Mouse (Mus musculus) heart, postnatal 10 days (tissue): ENCODE measurements around the gene Cacul1. TPM values are rescaled to one million over a fixed set of nuclear protein-coding genes. Genes with fewer than 3 reads are reported as not detected.
"Not testable (repeated sequence)": the region's sequence is repeated elsewhere in the genome, so short reads cannot be mapped to it uniquely, and the experiment has no call there.

Experiments
- DNase-seq, 2 experiments: peaks; one replicate each; pipeline ENCODE4 v3.0.0; 2021
- intact Hi-C: fragments of 180-260 bp; cut with DNase I; formaldehyde crosslinking; loops from one replicate; pipeline ENCODE4 v1.15.1; 2025
- total RNA-seq, 2 experiments: library from RNA; stranded (reverse); gene quantifications; 2 replicates each; pipeline ENCODE4 v1.2.3; 2021

Gene Cacul1
- 10 to 100 TPM; 28.5 to 29.4 TPM for total RNA-seq

- DNase-seq: peak; percentile 97
- intact Hi-C loops: no loop called here
Observed at GRCm38 (mm10) chr19:60580582-60581339, at the start of gene Cacul1. Gene Cacul1, minus strand, starts transcription at chr19:60581025.

- DNase-seq: no peak
- intact Hi-C loops: no loop called here
Observed at GRCm38 (mm10) chr19:60619420-60619819, 38.6 kb upstream of the Cacul1 start.

DNA sequence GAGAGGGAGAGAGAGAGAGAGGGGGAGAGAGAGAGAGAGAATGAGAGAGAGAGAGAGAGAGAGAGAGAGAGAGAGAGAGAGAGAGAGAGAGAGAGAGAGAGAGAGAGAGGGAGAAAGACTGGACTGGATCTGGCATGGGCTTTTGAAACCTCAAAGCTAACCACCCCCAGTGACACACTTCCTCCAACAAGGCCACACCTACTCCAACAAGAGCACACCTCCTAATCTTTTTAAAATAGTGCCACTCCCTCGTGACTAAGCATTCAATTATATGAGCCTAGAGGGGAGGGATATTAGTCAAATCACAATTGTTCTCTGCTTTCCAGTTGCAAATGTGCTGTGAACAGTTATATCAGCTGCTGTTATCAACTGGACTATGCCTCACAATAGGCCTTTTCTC lies 36.2 kb upstream of the Cacul1 start:
- no peak for DNase-seq
- intact Hi-C loops: no loop called here

GRCm38 (mm10) chr19:60615470-60616200 lies 34.8 kb upstream of the Cacul1 start:
- intact Hi-C loops: no loop called here
- peak; percentile 69 to 72 for DNase-seq

DNA sequence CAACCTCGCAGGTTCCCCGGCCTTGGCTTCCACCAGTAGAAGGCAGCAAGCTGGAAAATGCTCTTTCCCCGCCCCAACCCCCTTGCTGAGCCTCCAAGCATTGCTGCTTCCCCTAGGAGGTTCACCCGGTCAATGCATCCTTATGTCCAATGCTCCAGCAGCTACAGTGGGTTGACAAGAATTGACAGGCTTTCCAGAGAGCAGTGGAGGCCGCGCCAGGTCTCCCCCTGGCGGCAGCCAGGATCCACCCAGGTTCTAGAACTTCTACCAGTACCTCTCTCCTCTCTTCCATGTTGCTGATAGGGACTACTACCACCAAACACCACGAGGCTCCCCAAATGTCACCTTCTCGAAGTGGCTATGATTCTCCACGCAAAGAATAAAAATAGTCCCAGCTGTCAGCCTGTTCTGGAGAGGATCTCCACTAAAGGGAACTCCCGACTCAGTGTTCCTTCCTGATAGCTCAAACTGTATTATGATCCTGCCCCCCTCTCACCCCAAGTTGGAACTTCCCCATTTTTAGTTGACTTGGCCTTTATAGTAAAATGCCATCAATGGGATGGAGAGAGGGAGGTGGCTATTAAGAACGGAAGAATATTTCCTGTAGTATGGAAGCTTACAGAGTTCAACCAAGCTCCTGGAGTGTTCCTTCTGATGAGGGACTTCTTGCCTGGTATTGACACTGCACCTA lies 30.8 kb upstream of the Cacul1 start:
- intact Hi-C loops: loop anchor here (2.0 kb wide), 1 partner anchor 175 kb away; no protein-coding TSS in a partner anchor
- DNase-seq: peak; percentile 8 to 16

DNA sequence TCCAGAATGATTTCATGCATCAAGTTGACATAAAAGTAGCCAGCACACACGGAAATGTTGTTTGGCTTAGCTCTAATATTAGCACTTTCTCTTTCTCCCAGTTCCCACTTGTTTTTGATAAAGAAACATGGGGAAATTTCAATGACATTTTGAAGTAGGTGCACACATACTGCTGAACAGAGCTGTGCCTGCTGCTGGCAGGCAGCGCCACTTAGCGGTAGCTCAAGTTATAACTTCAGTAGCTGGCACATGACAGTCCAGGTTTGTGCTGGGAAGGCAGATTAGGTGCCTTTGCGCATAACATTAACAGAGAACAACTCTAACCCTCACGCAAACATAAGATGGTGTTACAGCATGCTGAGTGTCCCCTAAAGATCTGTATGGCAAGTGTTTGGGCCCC lies 27.9 kb upstream of the Cacul1 start:
- intact Hi-C loops: loop anchor here (1.0 kb wide), 1 partner anchor 142 kb away; no protein-coding TSS in a partner anchor
- DNase-seq: peak; percentile 48 to 56

- intact Hi-C loops: no loop called here
- no peak for DNase-seq
Observed at GRCm38 (mm10) chr19:60603586-60603985, 22.8 kb upstream of the Cacul1 start.

DNA sequence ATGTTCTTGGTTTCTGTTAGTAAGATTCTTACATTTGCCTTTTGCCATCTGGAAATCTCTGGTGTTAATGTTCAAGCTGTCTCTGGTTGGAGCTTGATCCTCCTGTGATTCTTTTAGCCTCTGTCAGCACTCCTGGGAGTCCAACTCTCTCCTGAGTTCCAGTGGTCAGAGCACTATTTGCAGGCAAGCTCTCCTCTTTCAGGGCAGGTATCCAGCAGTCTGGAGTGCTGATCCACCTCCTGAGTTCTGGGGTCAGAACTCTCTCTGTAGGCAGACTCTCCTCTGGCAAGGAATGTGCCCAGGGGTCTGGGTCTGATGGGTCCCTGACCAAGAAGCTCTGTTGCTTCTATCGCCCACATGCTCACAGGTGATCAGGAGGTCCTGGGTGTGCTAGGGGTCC lies 21.2 kb upstream of the Cacul1 start:
- intact Hi-C loops, DNase-seq: not testable (repeated sequence)

DNA sequence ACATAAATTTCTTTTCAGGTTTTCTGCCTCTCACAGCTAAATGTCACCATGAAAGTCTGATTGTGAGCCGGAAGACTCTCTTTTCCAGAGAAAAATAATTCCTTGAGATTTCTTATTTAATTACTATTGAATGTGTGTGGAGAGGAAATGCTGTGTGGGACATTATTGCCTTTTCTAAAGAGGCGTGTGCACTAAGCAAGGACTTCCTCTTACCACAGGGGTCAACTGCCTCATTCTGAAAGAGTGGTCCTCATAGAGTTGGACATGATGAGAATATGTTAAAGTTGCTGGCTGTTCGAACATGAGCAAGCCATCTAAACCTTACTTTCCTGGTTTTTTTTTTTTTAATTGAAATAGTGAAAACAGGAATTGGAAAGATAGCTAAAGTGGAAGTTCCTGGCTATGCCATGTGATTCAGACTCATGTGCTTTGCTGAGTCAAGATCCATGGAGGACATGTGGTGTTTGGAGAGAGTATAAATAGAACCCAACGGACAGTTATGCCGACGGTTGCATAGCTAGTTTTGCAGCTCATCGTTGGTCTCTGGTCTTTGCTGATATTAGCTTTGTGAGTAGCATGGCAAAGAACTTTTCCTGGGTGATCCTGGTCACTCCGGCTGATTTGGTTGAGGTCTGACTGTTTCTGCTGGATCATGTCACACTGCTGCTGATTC lies 17.3 kb upstream of the Cacul1 start:
- no peak for DNase-seq
- intact Hi-C loops: no loop called here

DNA sequence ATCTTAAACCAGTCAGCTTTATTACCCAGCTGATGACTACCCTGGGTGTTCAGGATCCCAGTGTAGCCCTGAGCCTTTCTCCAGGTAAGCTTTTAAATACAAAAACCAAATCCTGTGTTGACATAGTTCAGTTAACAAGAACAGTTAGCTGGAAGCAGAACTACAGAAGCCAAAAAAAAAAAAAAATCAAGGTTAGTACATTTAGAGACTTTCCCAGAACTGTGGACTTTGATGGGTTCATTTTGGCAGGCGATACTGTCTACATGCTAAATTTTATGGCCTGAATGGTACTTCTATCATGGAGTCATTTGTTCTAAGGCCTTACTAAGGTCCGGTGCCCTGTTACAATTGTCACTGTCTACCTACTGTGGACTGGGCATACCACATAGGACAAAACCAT lies 8.8 kb upstream of the Cacul1 start:
- intact Hi-C loops: no loop called here
- no peak for DNase-seq

GRCm38 (mm10) chr19:60586652-60587051 lies 5.8 kb upstream of the Cacul1 start:
- intact Hi-C loops: no loop called here
- no peak for DNase-seq

DNA sequence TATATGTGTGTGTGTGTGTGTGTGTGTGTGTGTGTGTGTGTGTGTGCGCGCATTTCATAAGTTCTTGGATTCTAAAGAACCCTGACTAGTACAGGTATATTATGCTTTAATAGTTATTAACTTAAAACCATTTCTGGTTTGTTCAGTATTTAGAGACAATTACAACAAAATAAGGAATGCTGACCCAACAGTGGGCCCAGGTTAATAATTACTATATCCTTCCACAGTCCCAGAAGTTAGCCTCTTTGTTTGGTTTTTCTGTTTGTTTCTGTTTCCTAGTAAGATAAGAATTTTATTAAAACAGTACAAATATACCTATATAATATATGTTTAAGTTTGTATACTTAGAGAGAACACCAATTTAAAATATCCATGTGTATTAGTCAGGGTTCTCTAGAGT lies 2.4 kb upstream of the Cacul1 start:
- intact Hi-C loops: no loop called here

GRCm38 (mm10) chr19:60581377-60582290 lies 809 bp upstream of the Cacul1 start:
- DNase-seq: no peak

More for the DNA sequence above, 2.4 kb upstream of the Cacul1 start:
- no peak for DNase-seq

DNA sequence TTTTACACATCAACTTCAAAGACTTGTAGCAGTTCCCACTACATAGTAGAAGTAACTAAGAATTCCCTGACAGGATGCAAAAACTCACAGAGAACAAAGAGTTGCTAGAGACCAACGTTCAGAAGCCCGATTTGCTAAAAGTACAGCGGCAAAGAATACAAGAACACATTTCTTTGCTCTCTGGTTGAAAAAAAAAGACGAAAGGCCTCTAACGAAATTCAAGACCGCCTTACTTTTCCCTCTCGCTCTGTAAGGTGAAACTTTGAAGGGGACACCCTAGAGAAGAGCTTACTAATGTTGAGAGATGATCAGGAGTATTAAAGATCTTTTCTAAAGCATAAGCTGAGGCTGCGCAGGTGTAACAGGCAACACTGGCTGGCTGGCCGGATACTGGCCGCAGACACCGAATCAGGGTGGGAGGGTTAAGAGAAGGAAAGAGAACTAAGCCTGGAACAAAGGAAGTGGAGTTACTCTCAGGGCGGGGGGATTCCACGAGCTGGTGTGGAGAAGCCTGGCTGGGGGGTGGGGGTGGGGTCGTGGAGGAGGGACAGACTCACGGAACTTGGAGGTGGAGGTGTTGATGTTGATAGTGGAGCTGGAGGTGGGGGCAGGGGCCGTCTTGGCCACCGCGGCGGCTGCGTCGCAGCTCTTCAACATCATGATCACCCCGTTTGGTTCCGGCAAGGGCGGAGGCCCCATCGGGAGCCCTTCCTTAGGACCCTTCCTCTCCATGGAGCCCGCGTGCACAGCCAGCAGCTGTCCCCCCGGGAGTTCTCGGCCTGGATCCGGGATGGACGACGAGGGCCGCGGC lies 849 bp downstream of the Cacul1 start:
- DNase-seq: peak; percentile 33 to 58
- intact Hi-C loops: no loop called here

More at GRCm38 (mm10) chr19:60581377-60582290, 809 bp upstream of the Cacul1 start:
- intact Hi-C loops: no loop called here

- intact Hi-C loops: no loop called here
- no peak for DNase-seq
Observed at GRCm38 (mm10) chr19:60576741-60577140, 4.1 kb downstream of the Cacul1 start.

GRCm38 (mm10) chr19:60560497-60560896 lies 20.3 kb downstream of the Cacul1 start:
- intact Hi-C loops: no loop called here

GRCm38 (mm10) chr19:60554866-60555438 lies 25.9 kb downstream of the Cacul1 start:
- DNase-seq: no peak
- intact Hi-C loops: no loop called here

More at GRCm38 (mm10) chr19:60560497-60560896, 20.3 kb downstream of the Cacul1 start:
- DNase-seq: no peak

DNA sequence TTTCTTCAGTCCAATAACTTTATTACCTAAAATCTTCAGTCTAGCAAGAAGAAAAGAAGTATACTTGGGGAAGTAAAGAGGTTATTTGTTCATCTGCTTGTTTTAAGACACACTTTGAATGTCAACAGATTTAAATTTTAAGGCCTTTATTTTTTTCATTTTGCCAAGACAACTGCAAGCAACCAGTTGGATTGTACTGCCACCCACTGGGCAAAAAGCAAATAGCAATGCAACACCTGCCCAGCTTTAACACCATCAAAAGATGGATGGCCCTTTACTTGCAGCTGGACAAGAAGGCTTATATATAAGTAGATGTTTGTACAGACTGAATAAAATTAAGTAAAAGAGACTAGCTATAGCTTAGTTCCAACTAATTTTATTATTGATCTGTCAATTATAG lies 27.3 kb downstream of the Cacul1 start:
- DNase-seq: peak; percentile 52 to 77
- intact Hi-C loops: loop anchor here (2.0 kb wide), 1 partner anchor 87 kb away; no protein-coding TSS in a partner anchor
